Mouse (Mus musculus) ES-CJ7 (cell line): ENCODE measurements around the gene Bsx.
A peak's percentile ranks its signal among the peaks of the same experiment; 100 is the strongest.

Experiments
- DNase-seq: peaks from one replicate; pipeline ENCODE4 v3.0.0; 2011; ENCODE audit warnings: low read depth, low spot score

Gene Bsx

GRCm38 (mm10) chr9:40873556-40874470, at the start of gene Bsx:
Gene Bsx, plus strand, starts transcription at chr9:40874127.
- peak; percentile 81 for DNase-seq

- no peak for DNase-seq
These were observed 48.3 kb upstream of the Bsx start for GRCm38 (mm10) chr9:40825601-40826000.

GRCm38 (mm10) chr9:40827366-40827765, 46.6 kb upstream of the Bsx start:
- no peak for DNase-seq

- DNase-seq: peak; percentile 75
These were observed 39.4 kb upstream of the Bsx start for GRCm38 (mm10) chr9:40834569-40834968.

- peak; percentile 44 for DNase-seq
These were observed 37.2 kb upstream of the Bsx start for GRCm38 (mm10) chr9:40836681-40837080.

- no peak for DNase-seq
These were observed 34.3 kb upstream of the Bsx start for GRCm38 (mm10) chr9:40839662-40840061.

- no peak for DNase-seq
These were observed 22.4 kb upstream of the Bsx start for GRCm38 (mm10) chr9:40851515-40851914.

GRCm38 (mm10) chr9:40858461-40859160, 15.3 kb upstream of the Bsx start:
- no peak for DNase-seq

- peak; percentile 73 for DNase-seq
These were observed 14.7 kb upstream of the Bsx start for GRCm38 (mm10) chr9:40859196-40859595.

GRCm38 (mm10) chr9:40870331-40870730, 3.6 kb upstream of the Bsx start:
- no peak for DNase-seq

GRCm38 (mm10) chr9:40871369-40872155, 2.4 kb upstream of the Bsx start:
- DNase-seq: no peak

GRCm38 (mm10) chr9:40872156-40872478, 1.8 kb upstream of the Bsx start:
- peak; percentile 63 for DNase-seq

GRCm38 (mm10) chr9:40874961-40875360, 1.0 kb downstream of the Bsx start:
- DNase-seq: no peak

- no peak for DNase-seq
These were observed 1.5 kb downstream of the Bsx start for GRCm38 (mm10) chr9:40875431-40875830.

- peak; percentile 13 for DNase-seq
These were observed 2.2 kb downstream of the Bsx start for GRCm38 (mm10) chr9:40876164-40876563.

- no peak for DNase-seq
These were observed 2.8 kb downstream of the Bsx start for GRCm38 (mm10) chr9:40876693-40877092.

- no peak for DNase-seq
These were observed 3.4 kb downstream of the Bsx start for GRCm38 (mm10) chr9:40877146-40877880.

- peak; percentile 23 for DNase-seq
These were observed 3.9 kb downstream of the Bsx start for GRCm38 (mm10) chr9:40877881-40878235.

GRCm38 (mm10) chr9:40878291-40878945, 4.5 kb downstream of the Bsx start:
- peak; percentile 21 for DNase-seq

- peak; percentile 54 for DNase-seq
These were observed 5.1 kb downstream of the Bsx start for GRCm38 (mm10) chr9:40878998-40879397.

GRCm38 (mm10) chr9:40885669-40886068, 11.7 kb downstream of the Bsx start:
- DNase-seq: no peak
